Mouse (Mus musculus): ENCODE measurements around the gene Ccdc6. TPM values are rescaled to one million over a fixed set of nuclear protein-coding genes. Genes with fewer than 3 reads are reported as not detected.

Ccdc6 gene
- polyA plus RNA-seq, 1 experiment = 61.8 TPM

DNA sequence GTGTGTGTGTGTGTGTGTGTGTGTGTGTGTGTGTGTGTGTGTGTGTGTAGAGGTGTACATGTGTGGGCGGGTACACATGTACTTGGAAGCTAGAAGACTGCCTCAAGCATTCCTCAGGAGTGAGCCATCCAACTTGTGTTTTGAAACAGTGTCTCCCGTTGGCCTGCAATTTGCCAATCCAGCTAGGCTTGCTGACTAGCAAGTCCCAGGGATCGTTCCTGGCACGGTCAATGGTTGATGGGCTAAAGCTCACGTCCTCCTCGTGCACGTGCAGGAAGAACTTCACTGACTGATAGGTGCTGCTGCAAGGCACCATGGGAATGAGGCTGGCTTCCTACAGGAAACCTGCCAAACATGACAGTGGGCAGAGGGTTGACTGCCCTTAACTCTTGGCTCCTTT, 89.7 kb downstream of the Ccdc6 start:
- Histone ChIP-seq H3K4me1 (ENCODE audit: control insufficient read depth, insufficient read depth, low read length) (no peaks in the 10 kb centered on the region), H3K27me3 (ENCODE audit: control insufficient read depth, insufficient read depth, low read length, poor library complexity, severe bottlenecking) (no peaks in the 10 kb centered on the region), H3K9ac (ENCODE audit: low read depth, poor library complexity, severe bottlenecking) (no peak overlapping the region), H3K36me3 (ENCODE audit: control insufficient read depth, insufficient read depth, low read length, poor library complexity, severe bottlenecking) (0 out of 2 replicates have a peak, but pooled peaks cover 8% of the 10 kb centered on the region), H3K4me3 (ENCODE audit: low read depth, low read length) (no peak overlapping the region), H3K9me3 (replicated peaks; ENCODE audit: control insufficient read depth, insufficient read depth, low read length, poor library complexity, severe bottlenecking) (no peaks in the 10 kb centered on the region), H3K27ac (ENCODE audit: insufficient read depth, low read length) (no peak overlapping the region)
- TF ChIP-seq EP300 (IDR thresholded peaks at IDR 0.05; ENCODE audit: insufficient read depth, low read depth, low read length) = no peak
- TF ChIP-seq CTCF (IDR thresholded peaks at IDR 0.05; ENCODE audit: low read depth, low read length) = no peak
- no peak for TF ChIP-seq POLR2A (IDR thresholded peaks at IDR 0.05; ENCODE audit: insufficient read depth, low read length)

DNA sequence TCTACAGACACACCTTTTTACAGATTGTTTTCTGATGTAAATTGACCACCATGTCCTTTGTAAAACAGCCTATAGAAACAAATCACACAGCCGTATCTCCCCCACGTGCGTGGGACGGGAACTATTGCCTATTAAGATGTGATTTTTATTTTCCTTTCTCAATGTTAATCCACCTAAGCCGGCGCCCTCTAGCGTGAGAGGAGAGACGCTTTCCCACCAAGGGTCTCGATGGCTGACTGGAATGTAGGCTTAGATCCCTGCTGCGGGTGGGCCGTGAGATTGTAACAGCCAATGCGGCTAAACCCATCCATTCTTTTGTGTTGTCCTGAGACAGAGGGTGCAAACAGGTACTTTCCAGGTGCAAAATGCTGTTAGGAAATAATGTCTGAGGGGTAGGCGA, 92.9 kb downstream of the Ccdc6 start:
- Histone ChIP-seq H3K4me1 (ENCODE audit: control insufficient read depth, insufficient read depth, low read length) (no peaks in the 10 kb centered on the region), H3K27ac (ENCODE audit: insufficient read depth, low read length) (no peak overlapping the region), H3K4me3 (ENCODE audit: low read depth, low read length) (no peak overlapping the region), H3K9me3 (replicated peaks; ENCODE audit: control insufficient read depth, insufficient read depth, low read length, poor library complexity, severe bottlenecking) (no peaks in the 10 kb centered on the region), H3K27me3 (ENCODE audit: control insufficient read depth, insufficient read depth, low read length, poor library complexity, severe bottlenecking) (no peaks in the 10 kb centered on the region), H3K9ac (ENCODE audit: low read depth, poor library complexity, severe bottlenecking) (no peak overlapping the region), H3K36me3 (ENCODE audit: control insufficient read depth, insufficient read depth, low read length, poor library complexity, severe bottlenecking) (0 out of 2 replicates have a peak, but pooled peaks cover 13% of the 10 kb centered on the region)
- peak; percentile 45 for TF ChIP-seq CTCF (IDR thresholded peaks at IDR 0.05; ENCODE audit: low read depth, low read length)
- TF ChIP-seq EP300 (IDR thresholded peaks at IDR 0.05; ENCODE audit: insufficient read depth, low read depth, low read length) = no peak
- TF ChIP-seq POLR2A (IDR thresholded peaks at IDR 0.05; ENCODE audit: insufficient read depth, low read length) = no peak

DNA sequence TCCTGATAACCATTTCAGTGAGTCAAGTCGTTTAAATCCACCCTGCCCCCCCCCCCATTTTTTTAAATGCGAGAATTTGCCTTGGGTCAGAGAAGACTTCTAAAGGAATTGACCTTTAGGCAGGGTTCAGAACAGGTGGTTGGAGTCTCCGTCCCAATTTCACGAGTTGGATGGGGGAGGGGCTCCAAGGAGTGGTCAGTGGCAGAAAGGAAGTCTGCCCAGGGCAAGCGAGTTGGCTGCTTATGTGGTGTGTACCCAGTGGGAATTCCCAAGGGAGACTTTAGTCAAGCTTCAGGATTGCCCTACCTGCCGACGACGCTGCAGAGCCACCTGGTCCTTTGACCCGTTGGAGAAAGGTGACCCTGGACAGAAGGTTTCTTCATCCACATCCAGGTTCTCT, 97.4 kb downstream of the Ccdc6 start:
- TF ChIP-seq CTCF (IDR thresholded peaks at IDR 0.05; ENCODE audit: low read depth, low read length) (no peak), EP300 (IDR thresholded peaks at IDR 0.05; ENCODE audit: insufficient read depth, low read depth, low read length) (0 out of 2 replicates have a peak, but pooled peaks have one; percentile 25)
- 0 out of 2 replicates have a peak, but pooled peaks cover 5% of the 10 kb centered on the region for H3K36me3 ChIP-seq (ENCODE audit: control insufficient read depth, insufficient read depth, low read length, poor library complexity, severe bottlenecking)
- no peaks in the 10 kb centered on the region for H3K27me3 ChIP-seq (ENCODE audit: control insufficient read depth, insufficient read depth, low read length, poor library complexity, severe bottlenecking)

DNA sequence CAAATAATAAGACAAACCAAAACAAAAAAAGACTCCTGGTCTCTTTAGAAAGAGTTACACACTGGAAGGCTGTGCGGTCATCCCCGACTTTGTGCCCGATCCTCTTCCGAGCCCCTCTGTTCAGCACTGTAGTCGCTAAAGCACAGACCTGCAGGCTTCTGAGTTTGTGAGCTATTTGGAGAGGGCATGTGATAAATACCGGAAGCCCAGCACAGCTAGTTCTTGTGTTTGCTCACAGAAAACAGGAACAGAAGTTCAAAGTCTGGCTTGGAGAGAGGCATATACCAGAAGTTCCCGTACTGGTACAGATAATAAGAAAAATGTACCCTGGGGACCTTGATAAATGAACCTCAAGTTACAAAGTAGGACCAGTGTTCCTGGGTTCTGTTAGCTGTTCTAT, 98.4 kb downstream of the Ccdc6 start:
- Histone ChIP-seq H3K9me3 (replicated peaks; ENCODE audit: control insufficient read depth, insufficient read depth, low read length, poor library complexity, severe bottlenecking) (no peaks in the 10 kb centered on the region), H3K36me3 (ENCODE audit: control insufficient read depth, insufficient read depth, low read length, poor library complexity, severe bottlenecking) (0 out of 2 replicates have a peak, but pooled peaks cover 5% of the 10 kb centered on the region), H3K27ac (ENCODE audit: insufficient read depth, low read length) (no peak overlapping the region), H3K4me3 (ENCODE audit: low read depth, low read length) (no peak overlapping the region), H3K27me3 (ENCODE audit: control insufficient read depth, insufficient read depth, low read length, poor library complexity, severe bottlenecking) (no peaks in the 10 kb centered on the region), H3K4me1 (ENCODE audit: control insufficient read depth, insufficient read depth, low read length) (peaks cover 2% of the 10 kb centered on the region), H3K9ac (ENCODE audit: low read depth, poor library complexity, severe bottlenecking) (no peak overlapping the region)
- TF ChIP-seq EP300 (IDR thresholded peaks at IDR 0.05; ENCODE audit: insufficient read depth, low read depth, low read length) (no peak), CTCF (IDR thresholded peaks at IDR 0.05; ENCODE audit: low read depth, low read length) (no peak), POLR2A (IDR thresholded peaks at IDR 0.05; ENCODE audit: insufficient read depth, low read length) (no peak)

More for the DNA sequence above, 97.4 kb downstream of the Ccdc6 start:
- H3K9me3 ChIP-seq (replicated peaks; ENCODE audit: control insufficient read depth, insufficient read depth, low read length, poor library complexity, severe bottlenecking) = no peaks in the 10 kb centered on the region
- no peak overlapping the region for H3K9ac ChIP-seq (ENCODE audit: low read depth, poor library complexity, severe bottlenecking)
- H3K4me1 ChIP-seq (ENCODE audit: control insufficient read depth, insufficient read depth, low read length) = peaks cover 2% of the 10 kb centered on the region
- no peak overlapping the region for H3K27ac ChIP-seq (ENCODE audit: insufficient read depth, low read length)
- H3K4me3 ChIP-seq (ENCODE audit: low read depth, low read length) = no peak overlapping the region

DNA sequence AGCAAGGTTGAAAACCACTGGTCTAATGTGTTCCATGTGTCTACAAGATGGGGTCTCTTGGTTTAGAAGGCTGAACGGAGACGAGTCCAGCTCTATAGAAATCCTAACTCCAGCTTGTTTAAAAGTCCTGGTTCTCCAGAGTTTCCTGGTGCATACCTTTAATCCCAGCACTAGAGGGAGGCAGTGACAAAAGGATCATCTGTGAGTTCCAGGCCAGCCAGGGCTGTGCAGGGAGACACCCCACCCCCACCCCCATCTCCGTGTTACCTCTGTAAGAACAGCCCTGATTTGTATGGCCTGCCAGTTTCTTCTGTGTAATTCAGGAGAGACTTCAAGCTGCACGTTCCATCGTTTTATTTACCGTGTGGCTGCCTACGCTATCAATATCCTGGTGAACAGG, 98.9 kb downstream of the Ccdc6 start:
- Histone ChIP-seq H3K36me3 (ENCODE audit: control insufficient read depth, insufficient read depth, low read length, poor library complexity, severe bottlenecking) (0 out of 2 replicates have a peak, but pooled peaks cover 5% of the 10 kb centered on the region), H3K9ac (ENCODE audit: low read depth, poor library complexity, severe bottlenecking) (no peak overlapping the region), H3K27ac (ENCODE audit: insufficient read depth, low read length) (no peak overlapping the region), H3K4me3 (ENCODE audit: low read depth, low read length) (no peak overlapping the region), H3K9me3 (replicated peaks; ENCODE audit: control insufficient read depth, insufficient read depth, low read length, poor library complexity, severe bottlenecking) (no peaks in the 10 kb centered on the region), H3K4me1 (ENCODE audit: control insufficient read depth, insufficient read depth, low read length) (peaks cover 2% of the 10 kb centered on the region), H3K27me3 (ENCODE audit: control insufficient read depth, insufficient read depth, low read length, poor library complexity, severe bottlenecking) (no peaks in the 10 kb centered on the region)
- TF ChIP-seq CTCF (IDR thresholded peaks at IDR 0.05; ENCODE audit: low read depth, low read length) = peak; percentile 60
- no peak for TF ChIP-seq POLR2A (IDR thresholded peaks at IDR 0.05; ENCODE audit: insufficient read depth, low read length)

DNA sequence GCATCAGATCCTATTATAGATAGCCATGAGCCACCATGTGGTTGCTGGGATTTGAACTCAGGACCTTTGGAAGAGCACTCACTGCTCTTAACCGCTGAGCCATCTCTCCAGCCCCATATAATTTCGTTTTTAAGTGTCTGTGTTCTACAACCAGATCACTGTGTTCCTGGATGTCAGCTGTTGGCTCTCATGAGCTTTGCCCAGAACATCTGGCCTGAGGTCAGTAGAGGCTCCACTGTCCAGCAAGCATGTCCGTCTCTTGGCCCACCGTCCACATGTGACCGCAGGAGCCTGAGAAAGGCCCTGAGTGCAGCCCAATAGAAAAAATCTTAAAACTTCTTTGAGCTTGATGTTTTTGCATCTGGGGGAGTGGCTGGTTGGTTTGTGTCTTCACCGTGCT, 99.7 kb downstream of the Ccdc6 start:
- Histone ChIP-seq H3K9ac (ENCODE audit: low read depth, poor library complexity, severe bottlenecking) (no peak overlapping the region), H3K27me3 (ENCODE audit: control insufficient read depth, insufficient read depth, low read length, poor library complexity, severe bottlenecking) (no peaks in the 10 kb centered on the region), H3K4me1 (ENCODE audit: control insufficient read depth, insufficient read depth, low read length) (peaks cover 2% of the 10 kb centered on the region), H3K9me3 (replicated peaks; ENCODE audit: control insufficient read depth, insufficient read depth, low read length, poor library complexity, severe bottlenecking) (no peaks in the 10 kb centered on the region), H3K27ac (ENCODE audit: insufficient read depth, low read length) (no peak overlapping the region), H3K4me3 (ENCODE audit: low read depth, low read length) (no peak overlapping the region), H3K36me3 (ENCODE audit: control insufficient read depth, insufficient read depth, low read length, poor library complexity, severe bottlenecking) (0 out of 2 replicates have a peak, but pooled peaks cover 5% of the 10 kb centered on the region)
- no peak for TF ChIP-seq CTCF (IDR thresholded peaks at IDR 0.05; ENCODE audit: low read depth, low read length)
- TF ChIP-seq POLR2A (IDR thresholded peaks at IDR 0.05; ENCODE audit: insufficient read depth, low read length) = no peak
- TF ChIP-seq EP300 (IDR thresholded peaks at IDR 0.05; ENCODE audit: insufficient read depth, low read depth, low read length) = no peak
